10 mouse cellular contexts compared by ENCODE assay signal in genomic region chr13:75236424-75236823, GRCm38 (mm10).
DNase-seq lines count a peak whose midpoint lies in the region; ATAC-seq and TF ChIP-seq lines count a peak whose summit lies in the region.
"Had no signal": no experiment of that assay in that cellular context is flagged by ENCODE, and none has a peak within 500 bp of the region (broad histone marks: within the 10 kb centered on the region; RNA-seq: fewer than 3 reads in every experiment).

No protein-coding gene starts in this region.

- intact Hi-C loops in heart, adult 2 months (cut with DNase I) = no loop called here

- TF ChIP-seq POLR2A in heart, adult 2 months (IDR thresholded peaks at IDR 0.05; ENCODE audit: insufficient read depth, low read depth, low read length) = no peak

- H3K79me2 ChIP-seq in heart, adult 2 months (replicated peaks; ENCODE audit: control insufficient read depth, insufficient read depth, low read length) = no peaks in the 10 kb centered on the region

- no peak overlapping the region for H3K4me3 ChIP-seq in heart, adult 2 months
- H3K4me3 ChIP-seq in heart, embryonic 10.5 days = no peak overlapping the region
- no peak overlapping the region for H3K4me3 ChIP-seq in neural tube, embryonic 14.5 days (ENCODE audit: low read depth, low read length)
- H3K4me3 ChIP-seq: megakaryocyte, embryonic 14.5 days had no signal

- H3K36me3 ChIP-seq in heart, adult 2 months (ENCODE audit: control insufficient read depth, insufficient read depth, low read length) = no peaks in the 10 kb centered on the region
- H3K36me3 ChIP-seq in heart, embryonic 10.5 days = no peaks in the 10 kb centered on the region
- H3K36me3 ChIP-seq in neural tube, embryonic 14.5 days (ENCODE audit: control insufficient read depth, insufficient read depth, low read length) = no peaks in the 10 kb centered on the region
- H3K36me3 ChIP-seq: G1E had no signal

- H3K4me1 ChIP-seq in heart, adult 2 months (ENCODE audit: control insufficient read depth, insufficient read depth, low read length) = no peaks in the 10 kb centered on the region
- H3K4me1 ChIP-seq in heart, embryonic 10.5 days = no peaks in the 10 kb centered on the region
- H3K4me1 ChIP-seq in neural tube, embryonic 14.5 days (ENCODE audit: control insufficient read depth, insufficient read depth, low read length) = no peaks in the 10 kb centered on the region

- H3K4me2 ChIP-seq in neural tube, embryonic 14.5 days (ENCODE audit: low read depth, low read length) = no peak overlapping the region

- peak; percentile 21 to 30 for DNase-seq in heart, adult 2 months
- DNase-seq in heart, embryonic 10.5 days (ENCODE audit: low spot score) = no peak
- peak; percentile 33 to 34 for DNase-seq in right cerebral cortex, postnatal 10 days (ENCODE audit: low spot score in 2 of 2)
- no peak for DNase-seq in right cerebral cortex, postnatal 25 days
- DNase-seq in kidney, adult 8-10 months = peak; percentile 18 to 36
- DNase-seq in left cerebral cortex, adult 11 months (ENCODE audit: low spot score) = no peak
- DNase-seq in thymus, postnatal 0 days (ENCODE audit: low spot score) = no peak

- 45% methylated on average over 2 of the region's 2 CpGs for WGBS in heart, adult 2 months
- 71% methylated on average over 2 of the region's 2 CpGs for WGBS in heart, embryonic 10.5 days
- 36% methylated on average over 2 of the region's 2 CpGs for WGBS in neural tube, embryonic 14.5 days

- H3K9ac ChIP-seq in heart, adult 2 months (ENCODE audit: low read depth, low read length) = no peak overlapping the region
- H3K9ac ChIP-seq in neural tube, embryonic 14.5 days (replicated peaks; ENCODE audit: low read depth, low read length) = no peak overlapping the region

- no peaks in the 10 kb centered on the region for H3K27me3 ChIP-seq in heart, adult 2 months (ENCODE audit: control insufficient read depth, insufficient read depth, low read length)
- H3K27me3 ChIP-seq in heart, embryonic 10.5 days (ENCODE audit: insufficient read depth, poor library complexity, severe bottlenecking) = no peaks in the 10 kb centered on the region
- H3K27me3 ChIP-seq in neural tube, embryonic 14.5 days (ENCODE audit: control insufficient read depth, insufficient read depth, low read length) = no peaks in the 10 kb centered on the region
- H3K27me3 ChIP-seq: megakaryocyte, embryonic 14.5 days had no signal

- H3K9me3 ChIP-seq in heart, embryonic 10.5 days = no peaks in the 10 kb centered on the region
- no peaks in the 10 kb centered on the region for H3K9me3 ChIP-seq in neural tube, embryonic 14.5 days (ENCODE audit: control insufficient read depth, low read length)
- H3K9me3 ChIP-seq: G1E; megakaryocyte, embryonic 14.5 days had no signal

- H3K27ac ChIP-seq in heart, adult 2 months = no peak overlapping the region
- H3K27ac ChIP-seq in heart, embryonic 10.5 days = no peak overlapping the region
- H3K27ac ChIP-seq in neural tube, embryonic 14.5 days (ENCODE audit: low read depth, low read length) = no peak overlapping the region

- TF ChIP-seq CTCF in heart, adult 2 months (IDR thresholded peaks at IDR 0.05) = no peak

- TF ChIP-seq EP300 in heart, adult 2 months (IDR thresholded peaks at IDR 0.05; ENCODE audit: insufficient read depth, low read depth, low read length) = no peak

- ATAC-seq in neural tube, embryonic 14.5 days (ENCODE audit: low read depth) = peak; percentile 80

Comparison
In these comparisons a context has a peak if more than half of its experiments do, and no peak if none do; other contexts are left out.
1. DNase-seq: peak in heart, adult 2 months (2 of 2), right cerebral cortex, postnatal 10 days (2 of 2) and kidney, adult 8-10 months (2 of 2); none in heart, embryonic 10.5 days (single experiment), right cerebral cortex, postnatal 25 days (single experiment), left cerebral cortex, adult 11 months (single experiment) and thymus, postnatal 0 days (single experiment).